Mouse (Mus musculus): ENCODE data around the gene Gfra4. TPM values are rescaled to one million over a fixed set of nuclear protein-coding genes. Genes with fewer than 3 reads are reported as not detected.

Gfra4 gene
- total and polyA plus RNA-seq, 2 experiments from 2014 or later = 57.9 to 68.6 TPM

DNA sequence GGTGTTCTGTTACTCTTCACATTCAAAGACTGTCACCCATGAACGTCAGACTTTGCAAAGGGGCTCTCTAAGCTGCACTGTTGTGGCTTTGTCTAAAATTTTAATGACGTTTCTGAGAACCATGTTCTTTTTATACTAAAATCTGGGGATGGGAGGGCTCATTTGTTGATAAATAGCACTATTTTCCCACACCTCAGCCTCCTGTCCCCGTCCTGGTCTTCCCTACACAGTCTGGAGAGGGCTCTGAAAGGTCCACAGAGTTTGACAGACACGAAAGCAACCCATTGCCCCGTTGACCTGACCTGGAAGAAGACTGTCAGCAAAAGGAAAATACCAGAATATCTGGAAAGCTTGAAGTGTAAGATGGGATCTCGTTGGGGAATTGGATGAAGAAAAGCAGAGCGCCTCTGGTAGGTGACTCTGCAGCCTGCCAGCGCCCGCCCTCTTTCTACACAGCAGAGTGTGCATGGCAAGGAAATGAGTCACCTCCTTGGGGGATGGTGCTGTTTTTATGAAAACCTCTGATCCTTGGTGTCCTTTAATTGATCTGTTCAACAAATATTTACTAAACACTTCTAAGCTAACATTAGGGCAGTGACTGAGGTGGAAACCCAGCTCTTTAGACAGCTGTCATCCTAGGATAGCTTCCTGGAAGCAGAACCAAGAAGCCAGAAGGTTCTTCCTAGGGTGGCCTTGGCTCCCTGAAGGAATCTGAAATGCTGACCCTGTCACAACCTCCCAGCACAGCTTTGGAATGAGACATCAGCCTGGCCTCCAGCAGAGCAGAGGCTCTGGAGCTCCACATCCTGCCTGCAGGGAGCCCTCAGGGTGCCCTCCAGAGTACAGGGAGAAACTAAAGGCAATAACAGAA, 13.6 kb downstream of the Gfra4 start:
- DNase-seq (ENCODE audit: low spot score) (no peak), ATAC-seq (ENCODE audit: low FRiP score) (no peak)

DNA sequence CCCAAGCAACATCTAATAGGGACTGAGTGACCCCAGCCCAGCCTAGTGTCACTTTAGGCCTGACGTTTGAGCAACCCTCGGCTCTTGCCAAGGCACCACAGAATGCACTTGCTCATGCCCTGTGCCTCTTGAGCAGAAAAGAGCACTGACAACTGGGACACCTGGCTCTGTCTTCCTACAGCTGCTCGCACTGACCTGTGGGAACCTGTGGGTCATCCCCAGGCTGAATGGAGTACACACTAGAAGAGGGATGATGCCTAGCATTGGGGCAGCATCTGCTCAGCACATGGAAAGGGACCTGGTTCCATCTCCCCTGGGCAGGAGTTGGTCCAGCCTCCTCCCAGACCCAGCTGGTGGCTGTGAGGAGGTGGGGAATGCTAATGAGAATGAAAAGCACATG, 15.9 kb downstream of the Gfra4 start:
- TF ChIP-seq CTCF (IDR thresholded peaks at IDR 0.05) = no peak
- Histone ChIP-seq H3K4me2 (ENCODE audit: low read depth, low read length, poor library complexity, severe bottlenecking) (no peak overlapping the region), H3K4me1 (ENCODE audit: insufficient read depth, low read length) (no peaks in the 10 kb centered on the region), H3K4me3 (ENCODE audit: low read depth, low read length) (no peak overlapping the region), H3K27me3 (ENCODE audit: insufficient read depth, low read length) (no peaks in the 10 kb centered on the region), H3K9ac (replicated peaks; ENCODE audit: low read length, poor library complexity, severe bottlenecking) (no peak overlapping the region), H3K36me3 (ENCODE audit: insufficient read depth, low read length) (peaks cover 40% of the 10 kb centered on the region), H3K9me3 (ENCODE audit: low read length) (no peaks in the 10 kb centered on the region), H3K27ac (ENCODE audit: low read depth, low read length) (no peak overlapping the region)
- WGBS = 93% methylated on average over 3 of the region's 3 CpGs
- ATAC-seq (ENCODE audit: low FRiP score) = no peak
- no peak for DNase-seq (ENCODE audit: low spot score)

More for the DNA sequence above, 13.6 kb downstream of the Gfra4 start:
- no peaks in the 10 kb centered on the region; the same call in 1 of the 2 replicates for H3K9me3 ChIP-seq (ENCODE audit: low read length)
- no peak overlapping the region for H3K9ac ChIP-seq (replicated peaks; ENCODE audit: low read length, poor library complexity, severe bottlenecking)
- no peaks in the 10 kb centered on the region for H3K27me3 ChIP-seq (ENCODE audit: insufficient read depth, low read length)
- no peak for TF ChIP-seq CTCF (IDR thresholded peaks at IDR 0.05)
- no peak overlapping the region for H3K4me2 ChIP-seq (ENCODE audit: low read depth, low read length, poor library complexity, severe bottlenecking)
- H3K4me1 ChIP-seq (ENCODE audit: insufficient read depth, low read length) = no peaks in the 10 kb centered on the region
- WGBS = 78% methylated on average over 9 of the region's 9 CpGs
- no peak overlapping the region for H3K4me3 ChIP-seq (ENCODE audit: low read depth, low read length)
- no peak overlapping the region for H3K27ac ChIP-seq (ENCODE audit: low read depth, low read length)
- H3K36me3 ChIP-seq (ENCODE audit: insufficient read depth, low read length) = peaks cover 25% of the 10 kb centered on the region

DNA sequence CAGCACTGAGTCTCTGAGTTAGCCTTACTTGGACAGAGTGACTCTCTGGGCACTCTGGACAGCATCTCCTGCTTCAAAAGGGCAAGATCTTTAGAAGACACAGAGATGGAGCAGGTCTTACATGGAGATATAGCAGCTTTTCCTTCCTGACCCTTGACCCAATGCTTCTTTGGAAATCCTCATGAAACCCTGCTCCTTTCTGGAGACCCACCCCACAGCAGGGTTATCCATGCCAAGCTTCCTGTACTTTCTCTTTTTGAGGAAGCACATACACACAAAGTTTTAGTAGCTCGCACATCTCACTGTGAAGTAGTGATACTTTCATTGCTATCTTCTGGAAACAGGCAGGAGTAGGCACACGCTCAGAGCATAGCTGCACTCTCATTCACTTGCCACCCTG, 17.7 kb downstream of the Gfra4 start:
- Histone ChIP-seq H3K4me2 (ENCODE audit: low read depth, low read length, poor library complexity, severe bottlenecking) (no peak overlapping the region), H3K4me1 (ENCODE audit: insufficient read depth, low read length) (no peaks in the 10 kb centered on the region), H3K36me3 (ENCODE audit: insufficient read depth, low read length) (peaks cover 41% of the 10 kb centered on the region), H3K27ac (ENCODE audit: low read depth, low read length) (no peak overlapping the region), H3K9ac (replicated peaks; ENCODE audit: low read length, poor library complexity, severe bottlenecking) (no peak overlapping the region), H3K27me3 (ENCODE audit: insufficient read depth, low read length) (no peaks in the 10 kb centered on the region), H3K4me3 (ENCODE audit: low read depth, low read length) (no peak overlapping the region), H3K9me3 (ENCODE audit: low read length) (no peaks in the 10 kb centered on the region)
- ATAC-seq (ENCODE audit: low FRiP score) (no peak), DNase-seq (ENCODE audit: low spot score) (no peak)
- 95% methylated on average over 2 of the region's 2 CpGs for WGBS
- no peak for TF ChIP-seq CTCF (IDR thresholded peaks at IDR 0.05)

DNA sequence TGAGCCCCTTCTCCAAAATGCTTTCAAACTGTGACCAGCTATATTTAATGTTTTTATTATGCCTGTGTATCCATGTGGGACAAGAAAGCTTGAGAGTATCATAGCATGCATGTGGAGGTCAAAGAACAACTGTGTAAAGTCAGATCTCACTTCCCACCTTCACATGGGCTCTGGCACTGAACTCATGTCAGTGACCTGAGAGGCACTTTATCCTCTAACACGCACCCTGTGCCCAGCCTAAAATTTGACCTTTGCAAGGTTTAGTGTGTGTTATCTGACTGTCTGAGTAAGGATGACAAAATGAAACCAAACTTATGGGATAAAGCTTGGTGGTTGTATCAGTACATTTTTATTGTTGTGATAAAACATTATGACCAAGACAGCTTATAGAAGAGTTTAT, 32.3 kb downstream of the Gfra4 start:
- H3K36me3 ChIP-seq (ENCODE audit: insufficient read depth, low read length) = peaks cover 30% of the 10 kb centered on the region
- no peaks in the 10 kb centered on the region for H3K9me3 ChIP-seq (ENCODE audit: low read length)
- no peaks in the 10 kb centered on the region for H3K27me3 ChIP-seq (ENCODE audit: insufficient read depth, low read length)
- no peak overlapping the region for H3K27ac ChIP-seq (ENCODE audit: low read depth, low read length)
- no peak overlapping the region for H3K4me2 ChIP-seq (ENCODE audit: low read depth, low read length, poor library complexity, severe bottlenecking)
- no peak for TF ChIP-seq CTCF (IDR thresholded peaks at IDR 0.05)
- DNase-seq (ENCODE audit: low spot score) (no peak), ATAC-seq (ENCODE audit: low FRiP score) (no peak)
- no peaks in the 10 kb centered on the region for H3K4me1 ChIP-seq (ENCODE audit: insufficient read depth, low read length)
- H3K9ac ChIP-seq (replicated peaks; ENCODE audit: low read length, poor library complexity, severe bottlenecking) = no peak overlapping the region
- H3K4me3 ChIP-seq (ENCODE audit: low read depth, low read length) = no peak overlapping the region
- 90% methylated on average over 1 of the region's 1 CpGs for WGBS

DNA sequence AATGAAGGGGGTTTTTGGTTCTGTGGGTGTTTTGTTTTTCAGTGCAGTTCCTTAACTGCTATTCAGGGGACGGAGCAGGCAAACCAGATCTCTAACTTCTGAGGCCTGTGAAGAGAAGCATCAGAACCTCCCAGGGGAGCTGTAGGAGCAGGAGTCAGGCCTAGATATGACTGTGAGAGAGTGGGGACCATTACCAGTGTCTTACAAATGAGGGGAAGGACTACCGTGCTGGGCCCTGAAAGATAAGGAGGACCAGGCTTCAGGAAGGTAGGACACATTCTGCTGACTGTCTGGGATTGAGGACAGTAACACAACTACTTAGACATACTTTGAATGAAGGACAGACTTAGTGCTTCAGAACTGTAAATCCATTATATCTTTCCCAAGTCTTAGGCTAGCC, 33.8 kb downstream of the Gfra4 start:
- Histone ChIP-seq H3K36me3 (ENCODE audit: insufficient read depth, low read length) (peaks cover 24% of the 10 kb centered on the region), H3K4me1 (ENCODE audit: insufficient read depth, low read length) (no peaks in the 10 kb centered on the region), H3K9ac (replicated peaks; ENCODE audit: low read length, poor library complexity, severe bottlenecking) (no peak overlapping the region), H3K27ac (ENCODE audit: low read depth, low read length) (no peak overlapping the region), H3K4me3 (ENCODE audit: low read depth, low read length) (no peak overlapping the region), H3K27me3 (ENCODE audit: insufficient read depth, low read length) (no peaks in the 10 kb centered on the region), H3K9me3 (ENCODE audit: low read length) (no peaks in the 10 kb centered on the region), H3K4me2 (ENCODE audit: low read depth, low read length, poor library complexity, severe bottlenecking) (no peak overlapping the region)
- DNase-seq (ENCODE audit: low spot score) (no peak), ATAC-seq (ENCODE audit: low FRiP score) (no peak)
- no peak for TF ChIP-seq CTCF (IDR thresholded peaks at IDR 0.05)
- 95% methylated on average over 2 of the region's 2 CpGs for WGBS

DNA sequence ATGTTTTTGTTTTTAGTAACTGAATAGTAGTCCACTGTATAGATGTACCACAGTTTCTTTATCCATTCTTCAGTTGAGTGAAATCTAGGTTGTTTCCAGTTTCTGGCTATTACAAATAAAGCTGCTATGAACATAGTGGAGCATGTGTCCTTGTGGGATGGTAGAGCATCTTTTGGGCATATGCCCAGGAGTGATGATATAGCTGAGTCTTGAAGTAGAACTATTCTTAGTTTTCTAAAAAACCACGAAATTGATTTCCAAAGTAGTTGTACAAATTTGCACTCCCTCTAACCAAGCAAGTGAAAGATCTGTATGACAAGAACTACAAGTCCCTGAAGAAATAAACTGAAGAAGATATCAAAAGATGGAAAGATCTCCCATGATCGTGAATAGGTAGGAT, 50.1 kb downstream of the Gfra4 start:
- Histone ChIP-seq H3K9ac (replicated peaks; ENCODE audit: low read length, poor library complexity, severe bottlenecking) (no peak overlapping the region), H3K27me3 (ENCODE audit: insufficient read depth, low read length) (no peaks in the 10 kb centered on the region), H3K36me3 (ENCODE audit: insufficient read depth, low read length) (peaks cover 9% of the 10 kb centered on the region; the same call in 1 of the 2 replicates), H3K27ac (ENCODE audit: low read depth, low read length) (no peak overlapping the region), H3K4me2 (ENCODE audit: low read depth, low read length, poor library complexity, severe bottlenecking) (no peak overlapping the region), H3K4me3 (ENCODE audit: low read depth, low read length) (no peak overlapping the region), H3K9me3 (ENCODE audit: low read length) (no peaks in the 10 kb centered on the region), H3K4me1 (ENCODE audit: insufficient read depth, low read length) (no peaks in the 10 kb centered on the region)
- ATAC-seq (ENCODE audit: low FRiP score) = no peak
- no peak for DNase-seq (ENCODE audit: low spot score)
- 93% methylated on average over 2 of the region's 2 CpGs for WGBS
- TF ChIP-seq CTCF (IDR thresholded peaks at IDR 0.05) = no peak

Small RNA genes lying within 50 kb of the gene (microRNA-seq; reads per million reads assigned to microRNA genes)
- not detected for gene Mir6973b (ENCODE audit: borderline number of aligned reads)

Other genes with a start within 250 kb of the Gfra4 start
- gene 4930402H24Rik, start 136.7 kb downstream of the Gfra4 start, total RNA-seq (2014; rRNA removed) = 112 and 200 TPM in 2 replicates
- 49.5 and 58.1 TPM in 2 replicates for gene 4930402H24Rik, start 136.7 kb downstream of the Gfra4 start, polyA plus RNA-seq (2015; fragmentation: Nextera tagmentation; extraction: Ambion mirVana)
- gene Atrn, start 136.6 kb downstream of the Gfra4 start, total RNA-seq (2014; rRNA removed) = 84.4 and 93.9 TPM in 2 replicates
- 11.8 and 13.5 TPM in 2 replicates for gene Atrn, start 136.6 kb downstream of the Gfra4 start, polyA plus RNA-seq (2015; fragmentation: Nextera tagmentation; extraction: Ambion mirVana)
- 0.57 and 1.4 TPM in 2 replicates for gene Adam33, start 20.7 kb upstream of the Gfra4 start, total RNA-seq (2014; rRNA removed)
- 2.1 TPM in 2 replicates for gene Adam33, start 20.7 kb upstream of the Gfra4 start, polyA plus RNA-seq (2015; fragmentation: Nextera tagmentation; extraction: Ambion mirVana)
- 1.4 and 1.9 TPM in 2 replicates for gene Siglec1, start 43.7 kb upstream of the Gfra4 start, total RNA-seq (2014; rRNA removed)
- 0.22 and 0.27 TPM in 2 replicates for gene Siglec1, start 43.7 kb upstream of the Gfra4 start, polyA plus RNA-seq (2015; fragmentation: Nextera tagmentation; extraction: Ambion mirVana)
- 10.1 and 11.1 TPM in 2 replicates for gene Hspa12b, start 84.2 kb upstream of the Gfra4 start, total RNA-seq (2014; rRNA removed)
- gene Hspa12b, start 84.2 kb upstream of the Gfra4 start, polyA plus RNA-seq (2015; fragmentation: Nextera tagmentation; extraction: Ambion mirVana) = 2.9 and 3.2 TPM in 2 replicates
- gene Gm11037, start 90.4 kb upstream of the Gfra4 start, total RNA-seq (2014; rRNA removed) = not detected in 2 replicates
- gene Gm11037, start 90.4 kb upstream of the Gfra4 start, polyA plus RNA-seq (2015; fragmentation: Nextera tagmentation; extraction: Ambion mirVana) = not detected in 2 replicates
- gene 1700037H04Rik, start 117.0 kb upstream of the Gfra4 start, total RNA-seq (2014; rRNA removed) = 44.8 and 89.5 TPM in 2 replicates
- gene 1700037H04Rik, start 117.0 kb upstream of the Gfra4 start, polyA plus RNA-seq (2015; fragmentation: Nextera tagmentation; extraction: Ambion mirVana) = 59.1 and 60.4 TPM in 2 replicates
- gene Cenpb, start 137.0 kb upstream of the Gfra4 start, total RNA-seq (2014; rRNA removed) = 98.2 and 103 TPM in 2 replicates
- 11.7 and 13.1 TPM in 2 replicates for gene Cenpb, start 137.0 kb upstream of the Gfra4 start, polyA plus RNA-seq (2015; fragmentation: Nextera tagmentation; extraction: Ambion mirVana)
- 10.0 and 13.1 TPM in 2 replicates for gene Cdc25b, start 143.9 kb upstream of the Gfra4 start, total RNA-seq (2014; rRNA removed)
- gene Cdc25b, start 143.9 kb upstream of the Gfra4 start, polyA plus RNA-seq (2015; fragmentation: Nextera tagmentation; extraction: Ambion mirVana) = 14.0 and 15.1 TPM in 2 replicates
- gene Spef1, start 144.2 kb upstream of the Gfra4 start, total RNA-seq (2014; rRNA removed) = 19.3 and 27.5 TPM in 2 replicates
- gene Spef1, start 144.2 kb upstream of the Gfra4 start, polyA plus RNA-seq (2015; fragmentation: Nextera tagmentation; extraction: Ambion mirVana) = 9.5 and 10.2 TPM in 2 replicates
- gene Ap5s1, start 164.0 kb upstream of the Gfra4 start, total RNA-seq (2014; rRNA removed) = 36.5 and 40.1 TPM in 2 replicates
- 35.5 and 36.7 TPM in 2 replicates for gene Ap5s1, start 164.0 kb upstream of the Gfra4 start, polyA plus RNA-seq (2015; fragmentation: Nextera tagmentation; extraction: Ambion mirVana)
- 6.3 and 10.9 TPM in 2 replicates for gene Mavs, start 191.0 kb upstream of the Gfra4 start, total RNA-seq (2014; rRNA removed)
- 4.0 and 5.0 TPM in 2 replicates for gene Mavs, start 191.0 kb upstream of the Gfra4 start, polyA plus RNA-seq (2015; fragmentation: Nextera tagmentation; extraction: Ambion mirVana)
- gene Pank2, start 219.4 kb upstream of the Gfra4 start, total RNA-seq (2014; rRNA removed) = 36.7 and 41.8 TPM in 2 replicates
- gene Pank2, start 219.4 kb upstream of the Gfra4 start, polyA plus RNA-seq (2015; fragmentation: Nextera tagmentation; extraction: Ambion mirVana) = 24.0 and 30.8 TPM in 2 replicates

Measured in midbrain, postnatal 0 days (tissue).